Mouse (Mus musculus) bone marrow, adult 2 months (tissue): Measurements from ENCODE around the gene Grm8. TPM values are rescaled to one million over a fixed set of nuclear protein-coding genes. Genes with fewer than 3 reads are reported as not detected.

Source experiments
- H3K27ac ChIP-seq: fragments of 200-500 bp; 2 replicates; pipeline ENCODE4 v1.5.1; 2012; ENCODE audit warnings: low read depth, mild to moderate bottlenecking, control low read depth, inconsistent platforms, low read length; ENCODE audit not compliant: control insufficient read depth, poor library complexity, insufficient read depth
- H3K4me1 ChIP-seq: fragments of 200-500 bp; 2 replicates; pipeline ENCODE4 v1.6.1; 2011; ENCODE audit warnings: low read length; ENCODE audit not compliant: control insufficient read depth, insufficient read depth
- H3K4me3 ChIP-seq: fragments of 200-500 bp; replicated peaks from 2 replicates; pipeline ENCODE3; 2011; ENCODE audit warnings: mild to moderate bottlenecking, low read depth, low read length, control low read depth; ENCODE audit not compliant: control insufficient read depth
- CTCF ChIP-seq: fragments of 200-500 bp; IDR thresholded peaks from 2 replicates; pipeline ENCODE4 v1.5.1; 2011; ENCODE audit warnings: low read length, control low read depth; ENCODE audit not compliant: control insufficient read depth, insufficient read depth
- POLR2A ChIP-seq: fragments of 200-500 bp; IDR thresholded peaks from 2 replicates; pipeline ENCODE4 v1.6.1; 2011; ENCODE audit warnings: low read depth, mild to moderate bottlenecking, control low read depth, low read length, borderline replicate concordance; ENCODE audit not compliant: control insufficient read depth
- whole genome bisulfite sequencing: fragments of 180-500 bp; shearing (Covaris S2); methylation state at CpG from one replicate; pipeline ENCODE4 v1.1.7; 2018; 5-methylcytosine and 5-hydroxymethylcytosine counted together
- polyA plus RNA-seq: library from polyadenylated mRNA; stranded (reverse); fragments of >200 nt; gene quantifications from 2 replicates; pipeline ENCODE4 v1.2.4, GENCODE M21; 2011; ENCODE audit warnings: low replicate concordance; ENCODE audit not compliant: missing spikeins, insufficient read depth, insufficient read length

Gene Grm8
- polyA plus RNA-seq, 1 experiment = 0.80 TPM

DNA sequence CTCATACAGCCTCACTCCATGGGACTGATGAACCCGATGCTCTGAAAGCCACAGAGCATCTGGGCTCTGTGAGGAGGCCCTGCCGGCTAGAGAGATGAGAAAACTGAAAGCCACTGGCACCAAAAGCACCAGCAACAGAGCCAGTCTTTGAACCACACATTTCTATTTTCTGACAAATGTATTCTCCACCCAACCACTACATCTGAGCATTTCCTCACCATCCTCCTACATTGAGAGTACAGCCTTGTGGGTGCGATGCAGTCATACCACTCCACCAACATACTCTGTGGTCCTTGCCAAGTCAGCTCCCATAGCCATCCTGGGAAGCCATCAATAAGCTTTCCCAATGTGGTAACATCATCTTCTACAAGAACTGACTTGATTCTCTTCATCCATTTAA, 43.1 kb downstream of the Grm8 start:
- no peak overlapping the region for H3K4me3 ChIP-seq
- WGBS = 76% methylated on average over 3 of the region's 3 CpGs
- H3K27ac ChIP-seq = no peak overlapping the region
- H3K4me1 ChIP-seq = no peaks in the 10 kb centered on the region
- TF ChIP-seq CTCF (no peak), POLR2A (no peak)

DNA sequence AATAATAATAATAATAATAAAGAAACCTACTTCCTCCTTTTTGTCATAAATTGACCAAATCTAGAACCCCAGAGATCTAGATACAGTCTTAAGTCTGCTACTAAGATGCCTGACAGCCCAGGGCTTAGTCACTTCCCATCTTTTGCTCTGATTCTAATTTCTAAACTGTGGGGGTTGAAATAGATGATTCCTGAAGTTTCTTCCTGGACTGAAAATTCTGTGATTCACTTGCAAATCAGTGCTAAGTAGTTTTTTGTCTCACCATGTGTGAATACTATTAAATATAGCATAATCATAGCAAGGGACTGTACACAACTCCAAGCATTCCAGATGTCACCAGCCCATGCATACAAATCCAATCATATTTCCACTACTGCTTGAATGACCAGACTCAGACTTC, 44.0 kb downstream of the Grm8 start:
- Histone ChIP-seq H3K27ac (no peak overlapping the region), H3K4me1 (no peaks in the 10 kb centered on the region), H3K4me3 (no peak overlapping the region)
- TF ChIP-seq POLR2A (no peak), CTCF (no peak)

DNA sequence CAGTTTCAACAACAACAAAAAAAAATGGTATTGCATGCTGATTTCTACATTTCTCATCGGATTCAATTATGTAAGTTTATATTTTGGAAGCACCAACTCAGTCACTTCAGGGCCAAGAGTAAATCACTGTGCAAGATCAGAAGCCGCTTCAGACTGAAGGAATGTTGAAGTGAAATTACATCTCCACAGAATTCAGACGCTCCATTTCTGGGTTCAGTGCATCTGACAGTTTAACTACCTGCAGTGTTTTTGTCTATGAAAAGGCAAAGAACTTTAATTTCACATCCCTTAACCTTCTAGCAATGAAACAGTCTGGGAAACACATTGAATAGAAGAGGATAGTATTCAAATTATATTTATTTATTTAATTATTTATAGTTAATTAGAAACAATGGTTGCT, 59.4 kb downstream of the Grm8 start:
- 79% methylated on average over 3 of the region's 3 CpGs for WGBS
- Histone ChIP-seq H3K27ac (no peak overlapping the region), H3K4me1 (no peaks in the 10 kb centered on the region), H3K4me3 (no peak overlapping the region)
- TF ChIP-seq POLR2A = no peak

DNA sequence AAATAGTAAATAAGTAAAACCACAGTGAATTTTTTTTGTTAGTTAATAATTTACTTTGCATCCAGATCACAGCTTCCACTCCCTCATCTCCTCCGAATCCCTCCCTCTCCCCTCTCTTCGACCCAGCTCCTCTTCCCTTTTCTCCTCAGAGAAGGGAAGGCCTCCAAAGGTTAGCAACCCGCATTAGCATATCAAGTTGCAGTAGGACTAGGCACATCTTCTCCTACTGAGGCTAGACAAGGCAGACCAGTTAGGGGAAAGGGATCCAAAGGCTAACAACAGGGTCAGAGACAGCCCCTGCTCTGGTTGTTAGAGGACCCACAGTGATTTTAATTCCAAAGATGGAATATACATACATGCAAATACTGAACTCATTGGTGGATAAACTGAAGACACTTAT, 60.5 kb downstream of the Grm8 start:
- 67% methylated on average over 3 of the region's 3 CpGs for WGBS

DNA sequence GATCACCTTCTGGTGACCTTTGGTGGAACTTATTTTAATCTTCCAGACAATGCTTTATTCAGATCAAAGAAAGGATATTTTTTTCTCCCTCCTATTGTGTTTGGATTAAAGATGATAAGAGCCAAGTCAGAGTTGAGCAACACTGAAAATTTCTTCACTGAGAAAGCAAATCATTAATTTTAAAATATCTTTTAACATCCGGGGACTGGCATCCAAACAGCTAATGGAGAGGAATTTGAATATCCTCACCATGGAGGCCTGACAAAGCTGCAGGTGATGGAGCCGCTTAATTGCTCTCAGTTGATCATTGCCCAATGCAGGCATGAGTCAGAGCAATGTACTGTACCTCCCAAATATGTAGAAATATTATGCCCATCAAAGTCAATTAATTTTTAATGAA, 83.0 kb downstream of the Grm8 start:
- no peak for TF ChIP-seq POLR2A
- no peak for TF ChIP-seq CTCF
- H3K4me3 ChIP-seq = no peak overlapping the region
- no peak overlapping the region for H3K27ac ChIP-seq
- no peaks in the 10 kb centered on the region for H3K4me1 ChIP-seq
- WGBS = 74% methylated on average over 2 of the region's 2 CpGs

More for the DNA sequence above, 60.5 kb downstream of the Grm8 start:
- Histone ChIP-seq H3K27ac (no peak overlapping the region), H3K4me3 (no peak overlapping the region), H3K4me1 (no peaks in the 10 kb centered on the region)
- no peak for TF ChIP-seq POLR2A
- TF ChIP-seq CTCF = no peak

DNA sequence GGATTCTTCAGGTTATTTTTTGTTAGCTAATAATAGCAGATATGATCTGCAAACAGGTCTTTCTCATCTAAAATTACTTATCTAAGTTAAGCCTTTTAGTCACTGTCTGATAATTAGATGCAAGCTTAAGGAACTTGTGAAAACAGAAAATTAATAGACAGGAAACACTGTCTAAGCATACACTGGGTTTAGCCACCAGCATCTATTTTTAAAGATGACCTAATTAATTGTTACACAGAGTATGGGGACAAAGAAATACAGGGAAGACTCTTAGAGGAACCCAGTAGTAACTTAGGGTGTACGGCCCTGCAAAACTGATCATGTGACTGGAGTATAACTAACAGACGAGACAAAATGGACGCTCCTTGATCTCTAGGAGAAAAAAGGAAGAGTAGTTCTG, 92.6 kb downstream of the Grm8 start:
- no peak for TF ChIP-seq POLR2A
- TF ChIP-seq CTCF = no peak
- 85% methylated on average over 3 of the region's 3 CpGs for WGBS
- H3K27ac ChIP-seq = no peak overlapping the region
- H3K4me3 ChIP-seq = no peak overlapping the region
- no peaks in the 10 kb centered on the region for H3K4me1 ChIP-seq

DNA sequence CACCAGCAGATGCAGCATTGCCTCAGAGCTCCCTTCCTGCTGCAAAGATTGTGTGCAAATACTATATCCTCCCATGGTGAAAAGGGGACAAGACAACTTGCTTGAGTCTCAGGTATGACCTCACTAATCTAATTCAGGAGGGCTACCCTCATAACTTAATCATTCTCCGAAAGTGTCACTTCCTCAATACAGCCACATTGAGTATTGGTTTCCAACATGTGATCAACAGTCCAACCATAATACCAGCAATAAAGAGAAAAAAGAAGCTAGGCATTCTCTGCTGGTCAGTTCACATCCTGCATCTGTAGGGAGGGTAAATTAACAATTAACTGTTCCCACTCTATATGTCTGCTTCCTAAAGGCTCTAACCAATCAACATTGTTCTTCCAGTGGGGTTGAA, 94.2 kb downstream of the Grm8 start:
- Histone ChIP-seq H3K4me3 (no peak overlapping the region), H3K4me1 (no peaks in the 10 kb centered on the region), H3K27ac (no peak overlapping the region)
- WGBS = 79% methylated on average over 1 of the region's 1 CpGs
- TF ChIP-seq POLR2A = no peak
- TF ChIP-seq CTCF = no peak

DNA sequence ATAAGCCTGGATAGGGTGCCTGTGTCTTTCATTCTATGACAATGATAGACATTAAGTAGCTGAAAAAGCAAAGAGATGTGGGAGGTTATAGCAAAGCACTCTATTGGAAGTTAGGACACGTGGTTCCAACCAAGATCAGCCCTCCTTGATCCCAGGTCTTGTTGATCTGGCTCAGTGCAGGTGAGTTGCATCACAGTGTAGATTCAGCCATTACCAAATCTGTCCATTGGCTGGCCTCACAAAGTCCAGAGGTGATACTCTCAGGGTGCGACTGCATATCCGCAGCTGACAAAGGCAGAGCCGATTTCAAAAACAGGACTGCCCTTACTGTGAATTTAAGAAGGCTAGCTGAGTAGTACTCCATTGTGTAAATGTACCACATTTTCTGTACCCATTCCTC, 103.0 kb downstream of the Grm8 start:
- Histone ChIP-seq H3K4me3 (no peak overlapping the region), H3K27ac (no peak overlapping the region), H3K4me1 (no peaks in the 10 kb centered on the region)
- TF ChIP-seq POLR2A (no peak), CTCF (no peak)
- WGBS = 81% methylated on average over 4 of the region's 4 CpGs

DNA sequence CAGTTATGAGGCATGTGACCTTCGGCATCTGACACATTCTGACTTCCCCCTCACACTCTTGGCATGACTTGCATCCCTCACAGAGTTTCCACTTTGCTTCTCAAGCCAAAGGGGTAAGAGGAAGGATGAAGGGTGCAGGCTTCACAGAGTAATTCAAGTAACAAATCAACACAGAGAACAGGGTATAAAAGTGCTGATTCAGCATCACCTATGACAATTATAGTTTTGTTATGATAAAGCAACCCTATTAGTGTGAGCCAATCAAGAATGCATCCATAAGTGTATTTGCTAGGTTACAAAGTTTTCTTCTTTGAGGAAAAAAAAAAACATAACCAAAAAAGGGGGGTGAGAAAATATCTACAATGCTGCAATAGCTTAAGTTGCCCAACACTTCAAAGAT, 117.3 kb downstream of the Grm8 start:
- H3K27ac ChIP-seq = no peak overlapping the region
- H3K4me3 ChIP-seq = no peak overlapping the region
- WGBS = 65% methylated on average over 1 of the region's 1 CpGs

DNA sequence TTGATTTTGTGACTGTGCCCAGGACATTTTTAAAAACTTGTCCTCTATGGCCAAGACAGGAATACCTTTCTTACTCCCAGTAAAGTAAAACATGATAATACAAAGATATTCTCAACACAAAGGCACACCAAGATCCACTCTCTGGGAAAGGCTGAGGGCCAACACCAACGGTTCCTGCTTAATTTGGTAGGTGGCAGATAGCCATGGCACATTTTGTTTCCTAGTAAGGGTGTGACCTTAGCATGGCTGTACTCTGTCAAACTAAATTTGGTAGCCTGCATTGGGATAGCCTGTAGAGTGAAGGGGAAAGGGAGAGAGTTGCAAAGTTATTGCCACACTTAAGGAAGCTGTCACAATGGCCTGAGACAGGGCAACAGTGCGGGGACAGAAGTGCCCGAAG, 128.0 kb downstream of the Grm8 start:
- no peak overlapping the region for H3K27ac ChIP-seq
- TF ChIP-seq CTCF (no peak), POLR2A (no peak)
- WGBS = 68% methylated on average over 3 of the region's 3 CpGs
- no peak overlapping the region for H3K4me3 ChIP-seq
- no peaks in the 10 kb centered on the region for H3K4me1 ChIP-seq

More for the DNA sequence above, 117.3 kb downstream of the Grm8 start:
- H3K4me1 ChIP-seq = no peaks in the 10 kb centered on the region
- TF ChIP-seq POLR2A (no peak), CTCF (no peak)
